ENCODE assay signal across 25 mouse cellular contexts in the genomic region with DNA sequence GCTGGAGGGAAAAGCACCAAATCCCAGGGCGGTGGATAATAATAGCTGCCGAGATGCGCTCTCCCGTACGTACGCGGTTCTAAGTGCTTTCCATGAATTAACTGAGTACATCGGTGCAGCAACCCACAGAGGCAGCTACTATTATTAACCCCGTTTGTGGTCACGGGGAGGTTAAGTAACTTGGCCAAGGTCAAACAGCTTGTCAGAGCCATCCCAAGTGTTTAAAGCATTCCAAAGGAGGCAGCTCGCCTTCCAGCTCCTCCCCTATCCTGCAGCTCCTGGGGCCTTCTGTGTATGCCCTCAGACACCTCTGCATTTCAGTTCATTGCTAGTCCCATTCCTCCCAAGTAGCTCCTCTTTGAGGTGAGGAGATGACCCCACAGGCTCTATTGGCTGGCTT. TPM values are rescaled to one million over a fixed set of nuclear protein-coding genes. Genes with fewer than 3 reads are reported as not detected.
A peak's percentile ranks its signal among the peaks of the same experiment; 100 is the strongest.
DNase-seq lines count a peak whose midpoint lies in the region; ATAC-seq and TF ChIP-seq lines count a peak whose summit lies in the region.
"Had no signal": no experiment of that assay in that cellular context is flagged by ENCODE, and none has a peak within 500 bp of the region (broad histone marks: within the 10 kb centered on the region; RNA-seq: fewer than 3 reads in every experiment).

No protein-coding gene starts in this region.

- peaks cover 63% of the 10 kb centered on the region for H3K4me1 ChIP-seq in forebrain, embryonic 12.5 days
- peaks cover 30% of the 10 kb centered on the region for H3K4me1 ChIP-seq in forebrain, postnatal 0 days (ENCODE audit: insufficient read depth)
- H3K4me1 ChIP-seq in midbrain, embryonic 10.5 days: peaks cover 60% of the 10 kb centered on the region
- H3K4me1 ChIP-seq in midbrain, embryonic 11.5 days (ENCODE audit: control insufficient read depth, insufficient read depth, low read length): peaks cover 34% of the 10 kb centered on the region
- H3K4me1 ChIP-seq in hindbrain, embryonic 13.5 days (replicated peaks): peaks cover 58% of the 10 kb centered on the region
- peaks cover 62% of the 10 kb centered on the region for H3K4me1 ChIP-seq in neural tube, embryonic 13.5 days (replicated peaks)

- no peak for TF ChIP-seq CTCF in forebrain, postnatal 0 days (IDR thresholded peaks at IDR 0.05; ENCODE audit: low read depth)

- WGBS in forebrain, embryonic 12.5 days: 66% methylated on average over 11 of the region's 11 CpGs
- 60% methylated on average over 11 of the region's 11 CpGs for WGBS in forebrain, postnatal 0 days
- WGBS in midbrain, embryonic 10.5 days: 76% methylated on average over 11 of the region's 11 CpGs
- 68% methylated on average over 11 of the region's 11 CpGs for WGBS in midbrain, embryonic 11.5 days
- 52% methylated on average over 11 of the region's 11 CpGs for WGBS in hindbrain, embryonic 13.5 days
- WGBS in neural tube, embryonic 13.5 days: 59% methylated on average over 11 of the region's 11 CpGs

- H3K9me3 ChIP-seq in forebrain, embryonic 12.5 days: no peaks in the 10 kb centered on the region
- H3K9me3 ChIP-seq in forebrain, postnatal 0 days (ENCODE audit: low read length): no peaks in the 10 kb centered on the region
- H3K9me3 ChIP-seq in midbrain, embryonic 10.5 days (replicated peaks): no peaks in the 10 kb centered on the region
- H3K9me3 ChIP-seq in midbrain, embryonic 11.5 days (ENCODE audit: control insufficient read depth, low read length): no peaks in the 10 kb centered on the region
- no peaks in the 10 kb centered on the region for H3K9me3 ChIP-seq in hindbrain, embryonic 13.5 days
- no peaks in the 10 kb centered on the region for H3K9me3 ChIP-seq in neural tube, embryonic 13.5 days
- H3K9me3 ChIP-seq: heart, embryonic 15.5 days; megakaryocyte, embryonic 14.5 days had no signal

- H3K36me3 ChIP-seq in forebrain, embryonic 12.5 days (replicated peaks): no peaks in the 10 kb centered on the region
- no peaks in the 10 kb centered on the region for H3K36me3 ChIP-seq in forebrain, postnatal 0 days (ENCODE audit: insufficient read depth)
- no peaks in the 10 kb centered on the region for H3K36me3 ChIP-seq in midbrain, embryonic 10.5 days
- H3K36me3 ChIP-seq in midbrain, embryonic 11.5 days (ENCODE audit: control insufficient read depth, insufficient read depth, low read length): no peaks in the 10 kb centered on the region
- H3K36me3 ChIP-seq in hindbrain, embryonic 13.5 days: no peaks in the 10 kb centered on the region
- H3K36me3 ChIP-seq in neural tube, embryonic 13.5 days: no peaks in the 10 kb centered on the region
- H3K36me3 ChIP-seq: heart, embryonic 15.5 days had no signal

- H3K9ac ChIP-seq in forebrain, embryonic 12.5 days: no peak overlapping the region
- H3K9ac ChIP-seq in forebrain, postnatal 0 days: no peak overlapping the region
- no peak overlapping the region for H3K9ac ChIP-seq in midbrain, embryonic 11.5 days (ENCODE audit: low read length)
- H3K9ac ChIP-seq in hindbrain, embryonic 13.5 days: no peak overlapping the region
- no peak overlapping the region for H3K9ac ChIP-seq in neural tube, embryonic 13.5 days
- H3K9ac ChIP-seq: heart, embryonic 15.5 days had no signal

- H3K27me3 ChIP-seq in forebrain, embryonic 12.5 days: peaks cover 14% of the 10 kb centered on the region
- H3K27me3 ChIP-seq in forebrain, postnatal 0 days (ENCODE audit: insufficient read depth, low read length): no peaks in the 10 kb centered on the region
- peaks cover 32% of the 10 kb centered on the region for H3K27me3 ChIP-seq in midbrain, embryonic 10.5 days (ENCODE audit: low read depth, poor library complexity, severe bottlenecking)
- no peaks in the 10 kb centered on the region for H3K27me3 ChIP-seq in midbrain, embryonic 11.5 days (ENCODE audit: control insufficient read depth, insufficient read depth, low read length)
- H3K27me3 ChIP-seq in hindbrain, embryonic 13.5 days: no peaks in the 10 kb centered on the region
- H3K27me3 ChIP-seq in neural tube, embryonic 13.5 days: no peaks in the 10 kb centered on the region

- no peak for ATAC-seq in forebrain, embryonic 12.5 days (ENCODE audit: low FRiP score)
- ATAC-seq in forebrain, postnatal 0 days: no peak
- ATAC-seq in midbrain, embryonic 11.5 days (ENCODE audit: low FRiP score): no peak
- ATAC-seq in hindbrain, embryonic 13.5 days (ENCODE audit: low FRiP score): no peak
- no peak for ATAC-seq in neural tube, embryonic 13.5 days (ENCODE audit: low read depth)
- ATAC-seq: CD4-positive, CD25-positive, alpha-beta regulatory T cell, adult 4 months had no signal

- no peak overlapping the region for H3K4me2 ChIP-seq in forebrain, embryonic 12.5 days
- no peak overlapping the region for H3K4me2 ChIP-seq in forebrain, postnatal 0 days (ENCODE audit: low read depth)
- H3K4me2 ChIP-seq in midbrain, embryonic 11.5 days: no peak overlapping the region
- H3K4me2 ChIP-seq in hindbrain, embryonic 13.5 days: no peak overlapping the region
- H3K4me2 ChIP-seq in neural tube, embryonic 13.5 days: no peak overlapping the region
- H3K4me2 ChIP-seq: heart, embryonic 15.5 days; liver, embryonic 11.5 days had no signal

- no peak for DNase-seq in forebrain, postnatal 0 days
- DNase-seq in midbrain, embryonic 10.5 days (ENCODE audit: low spot score): no peak
- DNase-seq in midbrain, embryonic 11.5 days (ENCODE audit: low spot score, missing footprints): no peak
- DNase-seq in adrenal gland, postnatal 25 days: no peak
- no peak for DNase-seq in frontal cortex, postnatal 36 days (ENCODE audit: low spot score in 2 of 2)
- DNase-seq: cerebellum, adult 8-10 months; heart, adult 18-20 months; kidney, adult 11 months; kidney, postnatal 25 days; lung, adult 18-20 months; right cerebral cortex, adult 18-20 months had no signal

- H3K4me3 ChIP-seq in forebrain, embryonic 12.5 days (replicated peaks): no peak overlapping the region
- no peak overlapping the region for H3K4me3 ChIP-seq in forebrain, postnatal 0 days (ENCODE audit: low read depth, low read length)
- no peak overlapping the region for H3K4me3 ChIP-seq in midbrain, embryonic 10.5 days
- H3K4me3 ChIP-seq in midbrain, embryonic 11.5 days (ENCODE audit: low read depth, low read length): no peak overlapping the region
- no peak overlapping the region for H3K4me3 ChIP-seq in hindbrain, embryonic 13.5 days
- no peak overlapping the region for H3K4me3 ChIP-seq in neural tube, embryonic 13.5 days
- H3K4me3 ChIP-seq: heart, embryonic 15.5 days; left cerebral cortex, adult 2 months; megakaryocyte, embryonic 14.5 days; myocyte had no signal

- H3K27ac ChIP-seq in forebrain, embryonic 12.5 days: 0 out of 2 replicates have a peak overlapping the region, but pooled peaks have one; percentile 82
- no peak overlapping the region for H3K27ac ChIP-seq in forebrain, postnatal 0 days (ENCODE audit: low read depth, low read length)
- peak overlapping the region; percentile 39; the same call in 1 of the 2 replicates for H3K27ac ChIP-seq in midbrain, embryonic 10.5 days (replicated peaks)
- no peak overlapping the region for H3K27ac ChIP-seq in midbrain, embryonic 11.5 days (ENCODE audit: low read depth, low read length)
- peak overlapping the region; percentile 88 for H3K27ac ChIP-seq in hindbrain, embryonic 13.5 days
- peak overlapping the region; percentile 87 for H3K27ac ChIP-seq in neural tube, embryonic 13.5 days (replicated peaks)
- H3K27ac ChIP-seq: heart, embryonic 15.5 days had no signal

RNA-seq across cellular contexts. Expression of a gene that starts 19.4 kb away (rescaled TPM):
- 5.6 and 7.3 TPM in 2 replicates for polyA plus RNA-seq in forebrain, embryonic 12.5 days (2016; fragmentation: Nextera tagmentation; extraction: Ambion mirVana)
- total RNA-seq in forebrain, postnatal 0 days (2014; rRNA removed): 195 and 216 TPM in 2 replicates
- 15.8 and 18.3 TPM in 2 replicates for polyA plus RNA-seq in forebrain, postnatal 0 days (2015; fragmentation: Nextera tagmentation; extraction: Ambion mirVana)
- polyA plus RNA-seq in midbrain, embryonic 10.5 days (2016; fragmentation: Nextera tagmentation; extraction: Ambion mirVana): 1.6 and 2.0 TPM in 2 replicates
- 2.3 and 3.0 TPM in 2 replicates for polyA plus RNA-seq in midbrain, embryonic 11.5 days (2014; fragmentation: Nextera tagmentation; extraction: Ambion mirVana)
- polyA plus RNA-seq in hindbrain, embryonic 13.5 days (2015; fragmentation: Nextera tagmentation; extraction: Ambion mirVana): 9.3 and 11.3 TPM in 2 replicates
- polyA plus RNA-seq in neural tube, embryonic 13.5 days (2015; fragmentation: Nextera tagmentation; extraction: Ambion mirVana): 8.1 and 9.3 TPM in 2 replicates
- 22.7 and 29.8 TPM in 2 replicates for total RNA-seq in adrenal gland, postnatal 25 days (2021)

RNA-seq across cellular contexts. Expression of a gene that starts 36.2 kb away (rescaled TPM):
- polyA plus RNA-seq in forebrain, embryonic 12.5 days (2016; fragmentation: Nextera tagmentation; extraction: Ambion mirVana): 0.06 TPM in 1 of 2 replicates, not detected in the other
- total RNA-seq in forebrain, postnatal 0 days (2014; rRNA removed): not detected in 2 replicates
- 0.05 TPM in 1 of 2 replicates, not detected in the other for polyA plus RNA-seq in forebrain, postnatal 0 days (2015; fragmentation: Nextera tagmentation; extraction: Ambion mirVana)
- polyA plus RNA-seq in midbrain, embryonic 10.5 days (2016; fragmentation: Nextera tagmentation; extraction: Ambion mirVana): not detected in 2 replicates
- polyA plus RNA-seq in midbrain, embryonic 11.5 days (2014; fragmentation: Nextera tagmentation; extraction: Ambion mirVana): not detected in 2 replicates
- polyA plus RNA-seq in hindbrain, embryonic 13.5 days (2015; fragmentation: Nextera tagmentation; extraction: Ambion mirVana): not detected in 2 replicates
- polyA plus RNA-seq in neural tube, embryonic 13.5 days (2015; fragmentation: Nextera tagmentation; extraction: Ambion mirVana): not detected in 2 replicates
- 0.86 and 3.4 TPM in 2 replicates for total RNA-seq in adrenal gland, postnatal 25 days (2021)
- total RNA-seq: gastrocnemius, adult 8-10 months; heart, adult 18-20 months; MEL had no signal
- polyA plus RNA-seq: CD4-positive, CD25-positive, alpha-beta regulatory T cell, adult 4 months; embryonic facial prominence, embryonic 11.5 days; limb, embryonic 11.5 days; myocyte; small intestine, adult 2 months had no signal

Comparison
In these comparisons a context has a peak if more than half of its experiments do, and no peak if none do; other contexts are left out.
1. H3K27ac ChIP-seq: peak in forebrain, embryonic 12.5 days (single experiment), midbrain, embryonic 10.5 days (single experiment), hindbrain, embryonic 13.5 days (single experiment) and neural tube, embryonic 13.5 days (single experiment); none in forebrain, postnatal 0 days (single experiment) and midbrain, embryonic 11.5 days (single experiment).